Comparison of ENCODE assay signal across 9 mouse cellular contexts in the genomic region with DNA sequence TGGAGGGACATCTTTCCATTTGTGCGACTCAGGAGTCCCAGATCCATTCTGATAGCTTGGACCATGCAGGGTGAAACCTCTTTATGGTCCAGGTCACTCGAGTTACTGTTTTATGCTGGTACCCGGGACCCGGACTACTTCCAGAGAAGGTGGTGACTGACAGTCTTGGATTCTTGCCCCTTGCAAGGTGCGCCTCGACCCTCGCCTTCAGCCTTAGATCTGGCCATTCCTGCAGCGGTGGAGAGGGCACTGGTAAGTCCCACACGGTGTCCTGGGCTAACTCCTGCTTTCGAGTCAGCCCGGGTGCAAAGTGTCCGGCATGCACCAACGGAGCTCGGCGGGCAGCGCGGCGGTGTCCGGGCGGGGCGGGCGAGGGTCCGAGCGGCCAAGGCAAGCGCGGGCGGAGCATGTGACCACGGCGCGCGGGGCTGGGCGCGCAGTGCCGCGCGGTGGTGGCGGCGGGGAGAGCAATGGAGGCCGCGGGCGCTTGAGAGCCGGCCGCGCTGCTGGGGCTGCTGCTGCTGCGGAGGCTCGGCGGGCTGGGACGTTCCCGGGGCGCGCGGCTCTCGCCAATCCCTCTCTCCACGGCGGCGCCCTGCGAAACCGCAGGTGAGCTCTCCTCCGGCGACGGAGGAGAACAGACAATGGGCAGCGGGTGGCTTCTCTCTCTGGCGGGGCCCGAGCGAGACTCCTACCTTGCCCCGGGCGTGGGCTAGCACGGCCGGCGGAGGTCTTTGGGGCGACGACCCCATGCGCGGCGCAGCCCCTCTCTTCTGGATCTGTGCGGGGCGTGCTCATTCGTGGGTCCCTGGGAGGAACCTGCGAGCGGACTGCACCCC. TPM values are rescaled to one million over a fixed set of nuclear protein-coding genes. Genes with fewer than 3 reads are reported as not detected.
DNase-seq lines count a peak whose midpoint lies in the region; ATAC-seq lines count a peak whose summit lies in the region.
"Had no signal": no experiment of that assay in that cellular context is flagged by ENCODE, and none has a peak within 500 bp of the region (broad histone marks: within the 10 kb centered on the region; RNA-seq: fewer than 3 reads in every experiment).

No protein-coding gene starts in this region.

- no peaks in the 10 kb centered on the region for H3K36me3 ChIP-seq in forebrain, embryonic 11.5 days (ENCODE audit: control insufficient read depth, insufficient read depth, low read length)

- H3K4me2 ChIP-seq in forebrain, embryonic 11.5 days (ENCODE audit: low read depth, low read length, severe bottlenecking) = peak overlapping the region; percentile 71

- under 1% methylated on average over 72 of the region's 80 CpGs for WGBS in forebrain, embryonic 11.5 days

- H3K9me3 ChIP-seq in forebrain, embryonic 11.5 days (ENCODE audit: control insufficient read depth, low read length) = no peaks in the 10 kb centered on the region

- peak overlapping the region; percentile 70 for H3K4me3 ChIP-seq in forebrain, embryonic 11.5 days (ENCODE audit: low read depth, low read length)

- peak; percentile 73 for DNase-seq in ZHBTc4 (ENCODE audit: low read depth, low spot score)
- DNase-seq in forebrain, embryonic 11.5 days (ENCODE audit: low spot score) = peak; percentile 88
- peak; percentile 69 for DNase-seq in heart, postnatal 4 days
- DNase-seq in left cerebral cortex, adult 11 months (ENCODE audit: low spot score) = peak; percentile 25
- peak; percentile 56 for DNase-seq in lung, postnatal 14 days
- peak; percentile 89 for DNase-seq in retina, postnatal 1 day
- DNase-seq in MN1 (ENCODE audit: low spot score) = no peak

- ATAC-seq in cerebellum, adult (ENCODE audit: insufficient number of reproducible peaks, low FRiP score, low TSS enrichment) = peak; percentile 52
- peak; percentile 92 for ATAC-seq in forebrain, embryonic 11.5 days (replicated peaks; ENCODE audit: low FRiP score)

- H3K4me1 ChIP-seq in forebrain, embryonic 11.5 days (replicated peaks; ENCODE audit: control insufficient read depth, insufficient read depth, low read length) = no peaks in the 10 kb centered on the region

- peak overlapping the region; percentile 84 for H3K27ac ChIP-seq in forebrain, embryonic 11.5 days (ENCODE audit: low read depth, low read length)
- H3K27ac ChIP-seq: macrophage had no signal

- no peaks in the 10 kb centered on the region for H3K27me3 ChIP-seq in forebrain, embryonic 11.5 days (ENCODE audit: control insufficient read depth, insufficient read depth, low read length)

- peak overlapping the region; percentile 99 for H3K9ac ChIP-seq in forebrain, embryonic 11.5 days (ENCODE audit: low read length)

RNA-seq across cellular contexts. Expression of a gene that starts 1.2 kb away (rescaled TPM):
- polyA plus RNA-seq in forebrain, embryonic 11.5 days (2014; fragmentation: Nextera tagmentation; extraction: Ambion mirVana) = 39.8 and 40.6 TPM in 2 replicates
- total RNA-seq in heart, postnatal 4 days (2021) = 1 to 10 TPM; 7.6 to 9.5 TPM
